Mouse (Mus musculus): ENCODE measurements around the gene Miip. TPM values are rescaled to one million over a fixed set of nuclear protein-coding genes. Genes with fewer than 3 reads are reported as not detected.
"Not testable (repeated sequence)": the region's sequence is repeated elsewhere in the genome, so short reads cannot be mapped to it uniquely, and the experiment has no call there.

Miip gene
- total RNA-seq, 2 experiments from 2014 or later, result 7.3 to 26.6 TPM

DNA sequence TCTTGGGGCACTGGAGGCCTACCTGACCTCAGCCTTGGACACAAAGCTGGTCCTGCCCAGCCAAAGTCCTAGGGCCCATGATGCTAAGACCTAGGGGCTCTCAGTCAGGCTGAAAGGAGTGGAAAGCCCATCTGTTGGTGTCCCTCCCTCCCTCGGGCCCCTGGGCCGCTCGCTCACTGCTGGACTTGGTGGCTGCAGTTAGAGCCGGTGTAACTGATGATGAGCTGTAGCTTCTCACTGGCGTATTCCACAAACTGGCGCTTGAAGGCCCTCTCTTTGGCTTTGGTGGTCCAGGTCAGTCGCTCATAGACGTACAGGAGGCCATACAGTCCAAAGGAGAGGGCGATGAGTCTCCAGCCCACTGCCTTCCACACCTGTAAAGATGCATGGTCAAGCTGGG, 9.9 kb upstream of the Miip start:
- ATAC-seq (replicated peaks; ENCODE audit: low FRiP score, poor library complexity, severe bottlenecking), result no peak

DNA sequence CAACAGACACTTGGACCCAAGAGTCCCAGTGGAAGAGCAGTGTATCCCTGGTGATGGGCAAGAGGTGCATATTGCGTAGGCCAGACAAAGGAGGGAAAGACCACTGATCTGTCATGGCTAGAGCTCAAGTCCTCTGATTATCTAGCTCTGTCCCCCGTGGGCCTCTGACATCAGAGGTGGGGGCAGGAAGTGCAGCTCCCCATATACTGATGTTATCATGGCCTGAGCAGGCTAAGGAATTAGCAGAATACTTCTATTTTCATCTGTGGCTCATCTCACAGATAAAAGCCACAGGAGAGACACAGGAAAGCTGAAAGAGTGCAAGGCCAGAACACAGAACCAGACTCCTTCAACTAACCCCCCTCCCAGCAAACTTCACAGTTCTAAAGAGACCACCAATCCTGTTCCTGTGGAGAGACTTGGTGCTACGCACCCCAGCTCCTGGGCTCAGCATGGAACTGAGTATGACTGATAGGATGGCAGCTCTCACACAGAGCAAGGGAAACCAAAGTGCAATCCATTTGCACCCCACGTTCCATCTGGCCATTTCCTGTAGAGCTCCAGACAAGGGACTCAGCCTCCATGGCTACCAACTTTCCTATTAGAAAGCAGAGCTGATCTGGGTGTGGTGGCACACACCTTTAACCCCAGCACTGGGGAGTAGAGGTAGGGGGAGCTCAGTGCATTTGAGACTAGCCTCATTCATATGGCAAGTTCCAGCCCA, 7.4 kb upstream of the Miip start:
- ATAC-seq (replicated peaks; ENCODE audit: low FRiP score, poor library complexity, severe bottlenecking), result no peak

DNA sequence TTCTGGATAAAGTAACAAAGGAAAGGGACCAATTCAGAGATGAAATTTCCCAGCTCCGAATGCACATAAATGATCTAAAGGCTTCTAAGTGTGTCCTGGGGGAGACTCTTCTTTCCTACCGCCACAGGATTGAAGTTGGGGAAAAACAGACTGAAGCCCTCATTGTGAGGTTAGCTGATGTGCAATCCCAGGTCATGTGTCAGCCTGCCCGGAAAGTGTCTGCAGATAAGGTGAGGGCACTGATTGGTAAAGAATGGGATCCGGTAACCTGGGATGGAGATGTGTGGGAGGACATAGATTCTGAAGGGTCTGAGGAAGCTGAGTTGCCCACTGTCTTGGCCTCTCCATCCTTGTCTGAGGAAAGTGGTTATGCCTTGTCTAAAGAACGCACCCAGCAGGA, 622 bp upstream of the Miip start:
- no peak for ATAC-seq (replicated peaks; ENCODE audit: low FRiP score, poor library complexity, severe bottlenecking)

DNA sequence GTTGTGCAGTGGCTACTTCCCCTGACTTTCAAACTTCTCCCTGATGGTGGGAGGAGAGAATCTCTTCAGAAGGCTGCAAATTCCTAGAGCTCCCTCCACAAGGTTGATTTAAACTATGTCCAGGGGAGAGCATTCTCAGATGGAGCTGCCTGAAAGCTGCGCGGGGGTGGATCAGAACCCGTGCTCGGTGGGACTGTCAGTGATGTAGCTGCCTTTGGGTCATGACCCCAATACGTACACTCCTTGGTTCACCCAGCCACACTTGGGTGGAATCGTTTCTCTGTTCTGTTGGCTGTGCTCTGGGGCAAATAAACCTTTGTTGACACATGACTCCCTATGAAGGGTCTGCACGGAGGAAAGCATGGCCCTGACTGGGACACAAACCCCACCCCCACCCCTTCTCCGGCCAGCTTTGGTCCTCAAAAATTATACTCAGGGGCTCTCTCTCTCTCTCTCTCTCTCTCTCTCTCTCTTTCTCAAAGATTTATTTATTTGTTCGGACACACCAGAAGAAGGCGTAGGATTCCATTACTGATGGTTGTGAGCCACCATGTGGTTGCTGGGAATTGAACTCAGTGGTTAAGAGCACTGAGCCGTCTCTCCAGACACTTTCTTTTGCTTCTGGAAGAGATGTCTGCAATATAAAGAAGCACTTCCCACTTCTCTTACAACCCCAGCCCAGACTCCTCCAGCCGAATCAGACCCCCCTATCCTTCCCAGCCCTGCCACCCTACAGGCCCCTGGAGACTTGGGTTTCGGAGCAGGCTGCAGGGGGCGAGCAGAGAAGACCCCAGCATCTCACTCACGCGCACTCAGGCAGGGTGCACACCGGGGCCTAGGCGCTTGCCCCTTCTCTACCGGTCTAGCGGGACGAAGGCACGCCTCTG, 810 bp downstream of the Miip start:
- no peak for ATAC-seq (replicated peaks; ENCODE audit: low FRiP score, poor library complexity, severe bottlenecking)

DNA sequence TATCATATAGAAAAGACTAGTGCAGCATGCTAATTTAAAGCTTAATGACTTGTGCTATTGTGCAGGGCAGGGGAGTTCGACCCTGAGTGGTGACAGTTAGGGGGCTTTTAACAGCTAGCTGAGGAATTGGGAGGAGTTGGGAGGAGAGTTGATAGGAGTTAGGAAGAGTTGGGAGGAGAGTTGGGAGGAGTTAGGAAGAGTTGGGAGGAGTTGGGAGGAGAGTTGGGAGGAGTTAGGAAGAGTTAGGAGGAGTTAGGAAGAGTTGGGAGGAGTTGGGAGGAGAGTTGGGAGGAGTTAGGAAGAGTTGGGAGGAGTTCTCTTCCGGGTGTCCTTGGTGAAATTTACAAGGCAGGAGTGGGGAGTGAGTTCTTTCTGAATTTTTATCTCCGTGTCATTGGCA, 1.8 kb downstream of the Miip start:
- not testable (repeated sequence) for ATAC-seq (replicated peaks; ENCODE audit: low FRiP score, poor library complexity, severe bottlenecking)

DNA sequence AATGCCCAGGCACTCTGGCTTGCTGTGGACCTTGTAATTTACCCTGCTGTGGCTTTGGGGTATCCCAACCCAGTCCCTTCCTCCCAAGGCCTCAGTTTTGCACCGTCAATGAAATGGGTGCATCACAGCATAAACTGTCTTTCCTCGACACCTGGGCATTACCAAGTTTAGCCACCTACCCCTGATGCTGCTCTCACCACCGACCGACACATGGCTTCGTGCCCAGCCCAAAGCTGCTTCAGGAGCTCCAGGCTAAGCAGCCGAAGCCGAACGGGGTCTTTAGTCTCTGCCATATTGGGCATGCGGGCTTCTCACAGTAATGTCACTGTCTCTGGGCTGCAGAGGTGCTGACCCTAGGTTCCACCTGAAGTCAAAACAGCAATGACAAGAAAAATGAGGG, 2.6 kb downstream of the Miip start:
- ATAC-seq (replicated peaks; ENCODE audit: low FRiP score, poor library complexity, severe bottlenecking), result no peak

DNA sequence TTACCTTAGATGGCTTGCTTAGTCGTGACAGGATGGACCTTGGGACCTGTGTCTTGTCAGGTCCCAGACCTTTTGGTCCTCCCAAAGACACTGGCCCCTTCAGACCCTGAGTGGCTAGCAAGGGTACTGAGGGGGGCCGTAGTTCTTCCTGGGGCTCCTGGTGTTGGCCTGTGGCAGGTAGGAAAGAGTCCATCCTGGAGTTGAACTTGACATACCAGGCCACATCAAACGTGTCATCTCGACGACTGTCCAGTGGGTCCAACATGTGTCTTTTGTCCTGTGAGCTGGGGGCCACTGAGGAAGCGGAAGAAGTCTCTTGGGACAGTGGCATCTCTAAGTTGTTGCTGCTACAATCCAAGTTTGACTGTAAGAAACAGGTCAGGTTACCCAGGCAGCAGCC, 3.0 kb downstream of the Miip start:
- no peak for ATAC-seq (replicated peaks; ENCODE audit: low FRiP score, poor library complexity, severe bottlenecking)

DNA sequence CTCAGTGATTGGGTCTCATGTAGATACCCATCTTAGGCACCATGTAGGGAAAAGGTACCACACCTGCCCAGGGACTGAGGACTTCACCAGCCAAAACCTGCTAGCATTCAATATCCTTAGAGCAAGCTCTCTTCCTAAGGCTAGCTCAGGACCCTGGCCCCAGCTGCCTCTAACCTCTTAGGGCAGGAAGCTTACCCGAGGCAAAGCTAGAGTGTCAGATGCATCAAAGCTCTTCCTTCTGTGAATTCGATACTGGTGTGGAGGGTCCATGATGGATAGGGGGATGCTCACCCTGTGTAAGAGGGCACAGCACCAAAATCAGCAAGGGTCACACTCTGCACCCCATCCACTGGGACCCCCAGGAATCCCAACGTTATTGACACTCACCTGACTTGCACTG, 6.6 kb downstream of the Miip start:
- no peak for ATAC-seq (replicated peaks; ENCODE audit: low FRiP score, poor library complexity, severe bottlenecking)

DNA sequence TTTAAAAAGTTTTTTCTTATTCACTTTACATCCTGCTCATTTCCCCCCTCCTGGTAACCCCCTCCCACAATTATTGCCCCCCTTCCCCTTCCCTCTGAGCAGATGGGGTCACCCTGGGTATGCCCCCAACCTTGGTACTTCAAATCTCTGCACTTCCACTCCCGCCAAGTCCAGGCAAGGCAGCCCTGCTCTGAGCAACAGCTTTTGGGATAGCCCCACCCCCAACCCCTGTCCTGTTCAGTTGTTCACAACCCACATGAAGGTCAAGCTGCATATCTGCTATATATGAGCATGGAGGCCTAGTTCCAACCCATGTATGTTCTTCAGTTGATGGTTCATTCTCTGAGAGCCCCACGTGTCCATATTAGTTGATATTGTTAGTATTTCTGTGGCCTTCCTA, 17.8 kb downstream of the Miip start:
- no peak for ATAC-seq (replicated peaks; ENCODE audit: low FRiP score, poor library complexity, severe bottlenecking)

DNA sequence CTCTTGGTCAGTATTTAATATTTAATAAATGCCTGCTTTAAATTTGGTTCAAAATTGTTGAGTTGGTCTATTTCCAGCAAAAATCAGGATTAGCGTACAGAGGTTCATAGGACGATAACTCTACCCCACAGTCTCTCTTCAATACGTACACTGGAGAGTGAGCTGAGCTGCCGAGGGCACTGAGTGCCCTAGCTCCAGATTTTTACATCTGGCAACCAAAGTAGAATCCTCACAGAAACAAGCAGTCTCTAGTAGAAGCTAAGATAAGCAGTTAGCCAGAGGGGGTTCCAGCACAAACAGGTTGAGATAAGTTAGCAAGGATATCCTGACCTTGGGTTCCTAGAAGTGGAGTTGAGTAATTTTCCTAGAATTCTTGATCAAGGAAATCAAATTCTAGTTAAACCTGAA, 20.0 kb downstream of the Miip start:
- peak; percentile 18; the same call in 1 of the 2 replicates for ATAC-seq (replicated peaks; ENCODE audit: low FRiP score, poor library complexity, severe bottlenecking)

DNA sequence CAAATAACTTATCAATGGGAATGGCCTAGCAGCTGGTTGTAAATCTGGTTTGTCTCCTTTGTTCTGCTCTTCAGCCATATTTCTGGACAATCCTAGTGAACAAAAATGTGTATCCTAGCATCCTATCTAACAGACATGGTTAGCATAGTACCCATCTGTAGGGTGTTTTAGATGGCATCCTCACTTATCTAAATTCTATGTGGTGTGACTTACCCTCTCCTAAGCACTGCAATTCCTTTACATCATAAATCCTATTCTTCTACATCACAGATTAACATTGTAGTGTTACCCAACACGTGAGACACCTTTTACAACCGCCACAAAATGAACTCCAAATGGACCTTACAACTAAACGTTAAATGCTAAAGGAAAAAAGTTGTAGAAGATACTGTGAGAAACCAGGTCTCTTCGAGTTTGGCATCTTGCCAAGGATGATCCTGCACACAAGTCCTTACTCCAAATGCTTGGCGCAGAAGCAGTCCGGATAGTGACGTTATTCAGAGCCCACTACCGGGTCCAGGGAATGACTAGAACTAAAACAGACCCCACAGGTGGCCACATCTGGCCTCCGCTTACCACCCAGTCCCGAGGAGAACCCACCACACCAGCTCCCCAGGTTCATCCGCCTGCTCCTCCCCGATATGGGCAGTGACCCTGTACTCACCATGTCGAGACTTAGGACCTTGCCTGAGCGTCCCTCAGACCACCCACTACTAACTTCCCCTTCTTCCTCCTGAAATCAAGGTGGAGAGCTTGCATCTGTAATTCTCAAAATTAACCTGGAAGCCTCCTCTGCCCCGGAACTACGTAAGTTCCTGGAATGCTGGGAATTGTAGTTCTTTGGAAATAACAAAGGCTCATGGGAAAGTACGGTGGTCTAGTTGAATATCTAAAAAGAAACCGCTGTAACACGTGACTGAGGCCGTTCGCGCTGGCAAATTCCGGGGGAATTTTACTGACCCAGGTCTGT, 20.7 kb downstream of the Miip start, which contains the start of gene Zfp933:
TSS of gene Zfp933 (minus strand) at position 753 of the 970 bp plus-strand sequence.
- ATAC-seq (replicated peaks; ENCODE audit: low FRiP score, poor library complexity, severe bottlenecking), result peak; percentile 81

DNA sequence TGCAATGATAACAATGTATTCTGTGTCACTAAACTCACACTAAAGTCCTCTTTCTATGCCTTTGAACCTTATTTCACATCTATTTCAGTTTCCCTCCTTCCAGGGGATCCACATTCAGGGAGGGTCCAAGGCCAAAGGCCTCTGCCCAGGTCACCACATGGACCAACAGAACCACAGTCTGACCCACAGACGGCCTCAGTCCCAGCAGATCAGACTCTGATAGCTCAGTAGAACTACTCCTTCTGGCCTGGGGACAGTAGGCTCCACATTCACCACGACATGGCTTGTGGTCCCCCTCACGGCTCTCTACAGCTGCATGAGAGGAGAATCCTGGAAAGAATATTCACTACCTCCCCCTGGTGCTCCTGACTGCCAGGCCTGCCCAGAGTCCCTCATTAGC, 25.7 kb downstream of the Miip start:
- ATAC-seq (replicated peaks; ENCODE audit: low FRiP score, poor library complexity, severe bottlenecking), result no peak

DNA sequence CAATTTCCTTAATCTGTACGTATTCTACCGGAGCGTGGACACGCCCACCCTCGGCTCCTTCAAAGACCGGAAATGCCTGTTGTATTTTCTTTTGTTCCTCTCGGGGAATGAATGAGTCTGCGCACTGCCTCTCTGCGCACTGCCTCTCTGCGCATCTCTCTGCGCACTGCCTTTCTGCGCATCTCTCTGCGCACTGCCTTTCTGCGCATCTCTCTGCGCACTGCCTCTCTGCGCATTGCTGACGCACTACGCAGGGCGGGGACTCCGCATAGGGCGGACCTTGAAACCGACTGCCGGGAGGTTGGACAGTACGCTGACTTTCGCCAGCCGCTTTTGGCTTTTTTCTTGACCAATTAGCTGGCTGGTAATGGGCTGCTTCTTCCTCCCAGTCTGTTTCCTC, 29.3 kb downstream of the Miip start:
- not testable (repeated sequence) for ATAC-seq (replicated peaks; ENCODE audit: low FRiP score, poor library complexity, severe bottlenecking)

DNA sequence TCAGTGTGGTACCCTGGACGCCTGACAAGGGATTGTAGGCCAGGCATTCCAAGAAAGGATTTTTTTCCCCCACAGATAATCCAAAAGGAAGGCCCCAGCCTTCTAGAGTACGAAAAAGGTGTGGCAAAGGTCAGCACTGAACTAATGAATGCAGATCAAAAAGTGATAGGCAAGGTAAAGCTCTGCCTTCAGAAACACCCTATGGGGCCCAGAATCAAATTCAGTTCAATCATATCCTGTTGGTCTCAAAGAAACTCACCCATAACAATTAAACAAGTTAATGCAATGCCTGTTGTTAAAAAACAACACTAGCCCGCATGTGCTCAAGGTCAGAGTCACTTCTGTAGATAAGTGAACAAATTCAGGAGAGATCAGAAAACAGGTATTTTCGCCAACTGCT, 44.2 kb downstream of the Miip start:
- no peak for ATAC-seq (replicated peaks; ENCODE audit: low FRiP score, poor library complexity, severe bottlenecking)

DNA sequence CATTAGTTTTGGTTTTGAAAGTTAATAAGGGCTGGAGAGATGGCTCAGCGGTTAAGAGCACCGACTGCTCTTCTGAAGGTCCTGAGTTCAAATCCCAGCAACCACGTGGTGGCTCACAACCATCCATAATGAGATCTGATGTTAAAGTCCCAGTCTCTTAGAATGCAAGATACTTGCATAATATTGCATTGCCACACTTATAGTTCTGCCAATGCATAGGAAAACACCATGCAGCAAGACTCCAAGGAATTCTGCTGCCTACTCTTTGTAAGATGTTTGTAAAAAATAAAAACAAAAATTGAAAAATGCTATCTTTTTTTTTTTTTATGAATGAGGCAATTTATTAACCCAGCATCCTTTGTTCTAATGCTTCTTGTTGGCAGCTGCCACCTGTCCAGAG, 47.2 kb downstream of the Miip start:
- not testable (repeated sequence) for ATAC-seq (replicated peaks; ENCODE audit: low FRiP score, poor library complexity, severe bottlenecking)

DNA sequence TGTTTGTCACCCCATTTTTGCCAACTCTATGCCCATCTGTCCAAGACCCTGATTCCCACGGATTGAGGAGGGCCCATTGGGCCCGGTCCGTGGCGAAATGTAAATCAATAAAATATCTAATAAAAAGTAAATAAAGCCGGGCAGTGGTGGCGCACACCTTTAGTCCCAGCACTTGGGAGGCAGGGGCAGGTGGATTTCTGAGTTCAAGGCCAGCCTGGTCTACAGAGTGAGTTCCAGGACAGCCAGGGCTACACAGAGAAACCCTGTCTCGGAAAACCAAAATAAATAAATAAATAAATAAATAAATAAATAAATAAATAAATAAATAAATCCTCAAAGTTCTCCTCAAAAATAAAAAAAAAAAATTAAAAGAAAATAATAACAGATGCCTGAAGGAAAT, 49.0 kb downstream of the Miip start:
- not testable (repeated sequence) for ATAC-seq (replicated peaks; ENCODE audit: low FRiP score, poor library complexity, severe bottlenecking)

DNA sequence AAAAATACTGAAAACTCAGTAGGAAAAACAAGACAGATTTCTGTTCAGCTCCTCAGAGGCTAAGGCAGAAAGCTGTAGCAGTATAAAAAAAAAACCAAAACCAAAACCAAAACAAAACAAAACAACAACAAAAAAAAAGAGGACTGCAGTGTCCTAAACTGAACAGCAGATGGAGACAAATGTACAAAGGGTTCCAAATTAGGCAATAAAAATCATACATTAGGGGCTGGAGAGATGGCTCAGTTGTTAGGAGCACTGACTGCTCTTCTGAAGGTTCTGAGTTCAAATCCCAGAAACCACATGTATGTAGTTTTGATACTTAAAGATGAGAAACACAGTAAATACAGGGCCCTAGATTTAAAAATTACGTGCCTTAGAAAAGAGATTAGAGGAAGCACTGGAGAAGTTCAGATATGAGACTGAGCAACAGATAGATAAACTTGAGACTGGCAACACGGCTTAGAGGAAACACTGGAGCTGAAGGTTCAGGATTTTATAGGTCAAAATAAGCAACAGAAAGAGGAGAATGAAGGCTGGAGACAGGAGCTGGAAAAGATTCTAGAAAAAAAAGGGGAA, 53.9 kb downstream of the Miip start:
- ATAC-seq (replicated peaks; ENCODE audit: low FRiP score, poor library complexity, severe bottlenecking), result peak; percentile 79

DNA sequence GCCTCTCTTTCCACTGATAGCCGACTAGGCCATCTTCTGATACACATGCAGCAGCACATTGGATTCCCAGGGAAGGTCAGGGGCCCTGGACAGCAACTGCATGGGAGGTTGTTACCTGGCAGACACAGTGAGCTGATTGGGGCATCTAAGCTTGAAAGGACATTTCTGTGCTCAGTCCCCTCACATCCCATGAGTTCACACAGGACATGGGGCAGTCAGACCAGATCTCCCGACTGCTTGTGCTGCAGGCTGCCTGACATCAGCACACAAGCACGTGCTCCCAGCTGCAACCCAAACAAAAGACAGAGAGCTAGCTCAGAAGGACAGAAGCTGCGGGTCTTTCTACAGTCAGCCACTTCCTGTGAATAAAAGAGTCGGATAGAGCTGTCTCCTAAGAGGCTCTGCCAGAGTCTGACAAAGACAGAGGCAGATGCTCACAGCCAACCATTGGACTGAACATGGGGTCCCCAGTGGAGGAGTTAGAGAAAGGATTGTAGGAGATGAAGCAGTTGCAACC, 55.3 kb downstream of the Miip start:
- ATAC-seq (replicated peaks; ENCODE audit: low FRiP score, poor library complexity, severe bottlenecking), result no peak
